Comparison of ENCODE assay signal across 11 mouse cellular contexts in the genomic region with DNA sequence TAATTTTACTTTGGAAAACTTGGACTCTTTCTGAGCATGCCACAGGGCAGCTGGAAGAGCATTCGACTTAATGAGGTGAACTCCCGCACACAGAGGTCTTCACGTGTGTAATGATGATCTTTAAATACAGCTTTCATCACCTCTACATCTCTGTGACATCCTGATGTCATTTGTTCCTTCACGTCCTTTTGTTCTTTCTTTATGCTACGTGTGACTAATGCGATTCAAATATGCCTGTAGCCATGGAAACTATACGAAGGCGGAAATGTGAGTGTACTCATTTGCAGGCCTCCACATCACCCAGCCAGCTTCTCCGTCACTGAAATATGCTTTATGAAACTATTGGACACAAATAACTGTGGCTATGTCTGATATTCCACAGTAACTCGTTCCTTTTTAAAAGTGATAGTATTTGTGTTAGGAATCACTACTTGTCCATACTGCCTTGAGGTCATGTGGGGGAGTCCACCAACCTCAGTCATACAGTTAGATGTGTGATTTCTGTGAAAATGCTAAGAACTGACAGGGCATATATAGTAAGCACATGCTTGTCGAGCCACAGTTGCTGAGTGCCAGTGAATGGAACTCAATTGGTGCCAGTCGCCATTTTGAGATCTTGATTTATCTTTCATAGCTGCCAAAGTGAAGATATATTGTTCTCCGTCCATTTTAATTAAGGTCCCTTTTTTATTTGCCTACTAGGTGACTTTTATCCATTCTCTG.
DNase-seq lines count a peak whose midpoint lies in the region; ATAC-seq and TF ChIP-seq lines count a peak whose summit lies in the region.
"Had no signal": no experiment of that assay in that cellular context is flagged by ENCODE, and none has a peak within 500 bp of the region (broad histone marks: within the 10 kb centered on the region; RNA-seq: fewer than 3 reads in every experiment).

No protein-coding gene starts in this region.

- H3K4me3 ChIP-seq in stomach, postnatal 0 days (ENCODE audit: low read depth, low read length): no peak overlapping the region
- H3K4me3 ChIP-seq: heart, embryonic 15.5 days had no signal

- 83% methylated on average over 13 of the region's 13 CpGs for WGBS in stomach, postnatal 0 days

- no peak for DNase-seq in frontal cortex, postnatal 25 days (ENCODE audit: low spot score in 2 of 2)
- DNase-seq in right cerebral cortex, adult 2 months (ENCODE audit: low spot score in 2 of 2): peak; percentile 63 to 67
- DNase-seq in right cerebral cortex, postnatal 14 days: no peak
- peak; percentile 33 to 36 for DNase-seq in left cerebral cortex, postnatal 36 days (ENCODE audit: low spot score in 2 of 2)
- no peak for DNase-seq in adrenal gland, adult 8-10 months
- no peak for DNase-seq in stomach, postnatal 0 days (ENCODE audit: low spot score)
- no peak for DNase-seq in kidney, postnatal 4 days
- DNase-seq: B cell, adult 2 months; kidney, postnatal 14 days had no signal

- TF ChIP-seq EP300 in stomach, postnatal 0 days (optimal IDR thresholded peaks at IDR 0.05): no peak

- H3K9me3 ChIP-seq in stomach, postnatal 0 days (ENCODE audit: control insufficient read depth, low read length): no peaks in the 10 kb centered on the region
- H3K9me3 ChIP-seq: heart, embryonic 15.5 days had no signal

- no peaks in the 10 kb centered on the region for H3K4me1 ChIP-seq in stomach, postnatal 0 days (replicated peaks; ENCODE audit: control insufficient read depth, insufficient read depth)

- no peaks in the 10 kb centered on the region for H3K36me3 ChIP-seq in stomach, postnatal 0 days (ENCODE audit: control insufficient read depth, insufficient read depth, low read length)
- H3K36me3 ChIP-seq: heart, embryonic 15.5 days had no signal

- no peak for TF ChIP-seq CTCF in stomach, postnatal 0 days (IDR thresholded peaks at IDR 0.05; ENCODE audit: low read depth)

- H3K9ac ChIP-seq in stomach, postnatal 0 days (ENCODE audit: low read length): no peak overlapping the region
- H3K9ac ChIP-seq: heart, embryonic 15.5 days had no signal

- ATAC-seq in frontal cortex, adult (ENCODE audit: low TSS enrichment): peak; percentile 88
- ATAC-seq in stomach, postnatal 0 days (ENCODE audit: low FRiP score, low TSS enrichment): no peak

- H3K27me3 ChIP-seq in stomach, postnatal 0 days (ENCODE audit: control insufficient read depth, insufficient read depth, low read length): no peaks in the 10 kb centered on the region
- H3K27me3 ChIP-seq: heart, embryonic 15.5 days had no signal

- H3K27ac ChIP-seq in stomach, postnatal 0 days (replicated peaks): no peak overlapping the region
- H3K27ac ChIP-seq: heart, embryonic 15.5 days had no signal

- H3K4me2 ChIP-seq in stomach, postnatal 0 days (replicated peaks; ENCODE audit: low read depth): no peak overlapping the region
- H3K4me2 ChIP-seq: heart, embryonic 15.5 days had no signal

- intact Hi-C loops in left cerebral cortex, postnatal 36 days (cut with DNase I): loop anchor here (2.0 kb wide), 1 partner anchor 86 kb away; no protein-coding TSS in a partner anchor

Comparison
In these comparisons a context has a peak if more than half of its experiments do, and no peak if none do; other contexts are left out.
1. DNase-seq: peak in right cerebral cortex, adult 2 months (2 of 2) and left cerebral cortex, postnatal 36 days (2 of 2); none in frontal cortex, postnatal 25 days (0 of 2), right cerebral cortex, postnatal 14 days (single experiment), adrenal gland, adult 8-10 months (single experiment), stomach, postnatal 0 days (single experiment) and kidney, postnatal 4 days (0 of 2).